Mouse (Mus musculus) myocyte (in vitro differentiated cells): ENCODE results near the gene Camk2d. TPM values are rescaled to one million over a fixed set of nuclear protein-coding genes. Genes with fewer than 3 reads are reported as not detected.

ENCODE experiments used
- H3K27me3 ChIP-seq: one replicate; pipeline ENCODE4 v1.6.1; 2011; ENCODE audit not compliant: control insufficient read depth, insufficient read depth, insufficient read length
- H3K36me3 ChIP-seq: one replicate; pipeline ENCODE4 v1.6.1; 2011; ENCODE audit not compliant: control insufficient read depth, insufficient read depth
- H3K4me2 ChIP-seq: one replicate; pipeline ENCODE4 v1.6.1; 2011; ENCODE audit warnings: low read depth, control low read depth
- H3K4me3 ChIP-seq: one replicate; pipeline ENCODE4 v1.5.1; 2011; ENCODE audit warnings: mild to moderate bottlenecking, control low read depth, moderate library complexity
- H3K79me2 ChIP-seq: one replicate; pipeline ENCODE4 v1.6.1; 2011; ENCODE audit not compliant: control insufficient read depth, insufficient read depth
- H3ac ChIP-seq: one replicate; pipeline ENCODE4 v1.6.1; 2011; ENCODE audit not compliant: control insufficient read depth, insufficient read length
- CEBPB ChIP-seq: IDR thresholded peaks from 2 replicates; pipeline ENCODE4 v1.6.1; 2011; ENCODE audit warnings: mild to moderate bottlenecking, moderate library complexity; ENCODE audit not compliant: poor library complexity, insufficient read depth, severe bottlenecking
- E2F4 ChIP-seq: IDR thresholded peaks from one replicate; pipeline ENCODE4 v1.6.1; 2011; ENCODE audit warnings: mild to moderate bottlenecking, control low read depth, moderate library complexity; ENCODE audit not compliant: insufficient read depth
- MAX ChIP-seq: IDR thresholded peaks from one replicate; pipeline ENCODE4 v1.6.1; 2011; ENCODE audit warnings: low read depth, mild to moderate bottlenecking, control low read depth
- MYOD1 ChIP-seq, 3 experiments: IDR thresholded peaks; one replicate each; pipeline ENCODE4 v1.6.1; 2011; ENCODE audit warnings: control low read depth in 2 of 3, low read depth in 2 of 3, mild to moderate bottlenecking in 2 of 3, moderate library complexity in 1 of 3; ENCODE audit not compliant: insufficient read length in 2 of 3, control insufficient read depth in 1 of 3
- MYOG ChIP-seq, 3 experiments: IDR thresholded peaks; one replicate each; pipeline ENCODE4 v1.6.1; 2011; ENCODE audit warnings: control low read depth in 2 of 3, low read depth in 2 of 3, mild to moderate bottlenecking in 2 of 3; ENCODE audit not compliant: insufficient read length in 2 of 3, control insufficient read depth in 1 of 3, insufficient read depth in 1 of 3
- POLR2A ChIP-seq: IDR thresholded peaks from one replicate; pipeline ENCODE4 v1.6.1; 2011; ENCODE audit warnings: low read depth, mild to moderate bottlenecking, control low read depth, moderate library complexity; ENCODE audit not compliant: insufficient read length
- POLR2AphosphoS2 ChIP-seq: IDR thresholded peaks from one replicate; pipeline ENCODE4 v1.6.1; 2011; ENCODE audit warnings: low read depth, control low read depth; ENCODE audit not compliant: insufficient read length
- REST ChIP-seq: IDR thresholded peaks from one replicate; pipeline ENCODE4 v1.6.1; 2011; ENCODE audit warnings: mild to moderate bottlenecking, control low read depth, moderate library complexity; ENCODE audit not compliant: insufficient read depth, insufficient read length
- SRF ChIP-seq: IDR thresholded peaks from one replicate; pipeline ENCODE4 v1.6.1; 2011; ENCODE audit warnings: low read depth; ENCODE audit not compliant: control insufficient read depth, insufficient read length
- TCF12 ChIP-seq: IDR thresholded peaks from one replicate; pipeline ENCODE4 v1.6.1; 2011; ENCODE audit warnings: mild to moderate bottlenecking, control low read depth; ENCODE audit not compliant: poor library complexity, insufficient read depth, severe bottlenecking
- TCF3 ChIP-seq: IDR thresholded peaks from one replicate; pipeline ENCODE4 v1.6.1; 2011; ENCODE audit warnings: low read depth, control low read depth; ENCODE audit not compliant: insufficient read length
- USF1 ChIP-seq: IDR thresholded peaks from one replicate; pipeline ENCODE4 v1.6.1; 2011; ENCODE audit warnings: low read depth, mild to moderate bottlenecking, control low read depth, moderate library complexity
- polyA plus RNA-seq: library from polyadenylated mRNA; unstranded; fragments of >200 nt; fragmentation: generic; extraction: Trizol; gene quantifications from one replicate; pipeline ENCODE4 v1.2.1, GENCODE M21; 2012; ENCODE audit warnings: missing spikeins

Camk2d gene
- polyA plus RNA-seq, 1 experiment = 22.1 TPM

DNA sequence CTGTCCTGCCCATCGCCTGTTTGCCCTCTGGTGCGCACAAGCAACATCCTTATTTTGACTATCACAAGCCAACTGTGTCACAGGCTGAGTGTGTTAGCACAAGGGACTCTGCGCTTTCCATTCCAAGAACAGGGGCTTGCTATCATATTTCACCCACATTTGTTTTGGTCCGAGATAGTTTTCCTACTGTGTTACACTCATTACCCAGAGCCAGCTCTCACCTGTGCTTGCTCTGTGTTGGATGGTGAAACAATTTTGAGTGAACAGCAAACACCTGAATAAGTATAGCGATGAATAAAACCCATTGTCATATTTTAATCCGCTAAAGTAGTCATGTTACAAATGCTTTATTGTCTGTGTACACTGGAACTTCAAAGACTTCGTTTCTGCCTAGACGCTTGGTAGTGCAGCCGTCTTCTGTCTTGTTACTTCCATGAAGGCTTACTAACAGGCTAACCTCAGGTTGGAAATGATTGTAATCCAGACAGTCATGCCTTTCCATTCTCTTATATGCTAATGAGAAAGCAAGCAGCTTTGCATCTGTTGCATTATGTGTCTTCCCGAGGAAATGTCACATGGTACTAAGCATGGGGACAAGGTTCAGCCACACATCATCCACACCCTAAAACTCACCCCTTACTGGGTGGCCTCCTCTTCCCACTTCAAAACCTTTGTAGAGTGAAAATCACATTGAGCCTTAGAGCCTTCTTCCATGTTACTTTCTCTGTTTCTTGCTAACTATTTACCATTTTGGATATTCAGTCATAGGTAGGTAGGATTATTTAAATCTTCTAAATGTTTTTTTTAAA, 44.5 kb downstream of the Camk2d start:
- TF ChIP-seq POLR2A (no peak), CEBPB (no peak), SRF (no peak), TCF3 (no peak), MYOD1 (IDR thresholded peaks at IDR 0.05; ENCODE audit: control insufficient read depth in 1 of 3, insufficient read length in 2 of 3, low read depth in 2 of 3) (no peak), MYOG (IDR thresholded peaks at IDR 0.05; ENCODE audit: control insufficient read depth in 1 of 3, insufficient read depth in 1 of 3, insufficient read length in 2 of 3, low read depth in 2 of 3) (no peak), MAX (no peak), E2F4 (no peak), POLR2AphosphoS2 (no peak), TCF12 (no peak), REST (no peak), USF1 (no peak)
- Histone ChIP-seq H3K27me3 (no peaks in the 10 kb centered on the region), H3K4me3 (no peak overlapping the region), H3K4me2 (no peak overlapping the region), H3K36me3 (no peaks in the 10 kb centered on the region), H3ac (no peak overlapping the region), H3K79me2 (peaks cover 40% of the 10 kb centered on the region)

GRCm38 (mm10) chr3:126641451-126641850, 45.3 kb downstream of the Camk2d start:
- H3ac ChIP-seq = no peak overlapping the region
- no peak overlapping the region for H3K4me2 ChIP-seq
- H3K4me3 ChIP-seq = no peak overlapping the region
- no peaks in the 10 kb centered on the region for H3K27me3 ChIP-seq
- H3K79me2 ChIP-seq = peaks cover 38% of the 10 kb centered on the region
- TF ChIP-seq MYOD1 (IDR thresholded peaks at IDR 0.05; ENCODE audit: control insufficient read depth in 1 of 3, insufficient read length in 2 of 3, low read depth in 2 of 3) = no peak
- no peak for TF ChIP-seq MYOG (IDR thresholded peaks at IDR 0.05; ENCODE audit: control insufficient read depth in 1 of 3, insufficient read depth in 1 of 3, insufficient read length in 2 of 3, low read depth in 2 of 3)
- no peak for TF ChIP-seq USF1
- no peak for TF ChIP-seq POLR2AphosphoS2
- no peak for TF ChIP-seq MAX
- no peak for TF ChIP-seq REST
- no peak for TF ChIP-seq SRF
- TF ChIP-seq POLR2A = no peak
- TF ChIP-seq TCF12 = no peak
- no peak for TF ChIP-seq CEBPB
- no peak for TF ChIP-seq E2F4
- TF ChIP-seq TCF3 = no peak
- H3K36me3 ChIP-seq = no peaks in the 10 kb centered on the region

- no peaks in the 10 kb centered on the region for H3K27me3 ChIP-seq
- no peaks in the 10 kb centered on the region for H3K36me3 ChIP-seq
- H3ac ChIP-seq = no peak overlapping the region
- TF ChIP-seq POLR2AphosphoS2 (no peak), CEBPB (no peak), MAX (no peak), MYOD1 (IDR thresholded peaks at IDR 0.05; ENCODE audit: control insufficient read depth in 1 of 3, insufficient read length in 2 of 3, low read depth in 2 of 3) (no peak), SRF (no peak), MYOG (IDR thresholded peaks at IDR 0.05; ENCODE audit: control insufficient read depth in 1 of 3, insufficient read depth in 1 of 3, insufficient read length in 2 of 3, low read depth in 2 of 3) (no peak), REST (no peak), TCF3 (no peak), USF1 (no peak), POLR2A (no peak), E2F4 (no peak), TCF12 (no peak)
- peaks cover 38% of the 10 kb centered on the region for H3K79me2 ChIP-seq
- H3K4me3 ChIP-seq = no peak overlapping the region
- no peak overlapping the region for H3K4me2 ChIP-seq
Measured at GRCm38 (mm10) chr3:126643071-126644010, 47.2 kb downstream of the Camk2d start.

DNA sequence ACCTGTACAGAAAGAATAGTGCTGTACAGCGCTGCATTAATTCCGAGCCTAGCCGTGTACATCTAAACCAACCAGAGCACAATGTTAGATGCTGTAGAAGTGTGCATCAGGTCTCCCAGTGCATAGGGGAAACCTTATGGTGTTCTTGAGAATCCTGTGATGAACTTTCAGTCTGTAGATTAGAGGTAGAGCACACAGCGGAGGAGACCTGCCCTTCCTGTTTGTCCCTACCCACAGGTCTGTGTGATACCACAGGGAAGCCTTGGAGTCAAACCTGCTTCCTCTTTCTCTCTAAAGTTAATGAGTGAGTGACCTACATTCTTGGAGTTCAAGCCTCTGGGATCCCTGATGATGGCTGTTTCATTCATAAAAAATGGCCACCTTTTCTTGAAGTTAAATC, 54.2 kb downstream of the Camk2d start:
- Histone ChIP-seq H3K4me3 (no peak overlapping the region), H3K4me2 (no peak overlapping the region), H3K79me2 (peaks cover 42% of the 10 kb centered on the region), H3K27me3 (no peaks in the 10 kb centered on the region), H3K36me3 (no peaks in the 10 kb centered on the region), H3ac (no peak overlapping the region)
- no peak for TF ChIP-seq MAX
- TF ChIP-seq POLR2AphosphoS2 = no peak
- TF ChIP-seq TCF12 = no peak
- no peak for TF ChIP-seq MYOG (IDR thresholded peaks at IDR 0.05; ENCODE audit: control insufficient read depth in 1 of 3, insufficient read depth in 1 of 3, insufficient read length in 2 of 3, low read depth in 2 of 3)
- TF ChIP-seq USF1 = no peak
- TF ChIP-seq MYOD1 (IDR thresholded peaks at IDR 0.05; ENCODE audit: control insufficient read depth in 1 of 3, insufficient read length in 2 of 3, low read depth in 2 of 3) = no peak
- no peak for TF ChIP-seq TCF3
- TF ChIP-seq CEBPB = no peak
- TF ChIP-seq POLR2A = no peak
- TF ChIP-seq SRF = no peak
- TF ChIP-seq REST = no peak
- no peak for TF ChIP-seq E2F4
